Mouse (Mus musculus) layer of hippocampus, postnatal 25 days (tissue): Measurements from ENCODE around the gene Krtap12-1. TPM values are rescaled to one million over a fixed set of nuclear protein-coding genes. Genes with fewer than 3 reads are reported as not detected.
"Not testable (repeated sequence)": the region's sequence is repeated elsewhere in the genome, so short reads cannot be mapped to it uniquely, and the experiment has no call there.

Experiments
- DNase-seq, 2 experiments: peaks; one replicate each; pipeline ENCODE4 v3.0.0; 2022; ENCODE audit warnings: mixed read lengths in 2 of 2, low spot score in 1 of 2; ENCODE audit errors: extremely low spot score in 1 of 2
- total RNA-seq, 2 experiments: library from RNA; stranded (reverse); gene quantifications; 2 replicates each; pipeline ENCODE4 v1.2.3; 2021

Gene Krtap12-1
- not detected for total RNA-seq

GRCm38 (mm10) chr10:77720299-77720698 lies at the start of gene Krtap12-1:
Krtap12-1 (plus strand) TSS chr10:77720599.
- not testable (repeated sequence) for DNase-seq

- DNase-seq: no peak
These were observed 49.7 kb upstream of the Krtap12-1 start for GRCm38 (mm10) chr10:77670710-77671109.

- no peak for DNase-seq
These were observed 48.9 kb upstream of the Krtap12-1 start for GRCm38 (mm10) chr10:77671519-77671918.

GRCm38 (mm10) chr10:77673765-77674164 lies 46.6 kb upstream of the Krtap12-1 start:
- no peak for DNase-seq

GRCm38 (mm10) chr10:77677562-77677961 lies 42.8 kb upstream of the Krtap12-1 start:
- DNase-seq: no peak

GRCm38 (mm10) chr10:77682994-77683393 lies 37.4 kb upstream of the Krtap12-1 start:
- DNase-seq: no peak

- no peak for DNase-seq
These were observed 36.2 kb upstream of the Krtap12-1 start for GRCm38 (mm10) chr10:77684181-77684580.

GRCm38 (mm10) chr10:77685895-77686664 lies 34.3 kb upstream of the Krtap12-1 start, which contains the start of gene Tspear:
Tspear (plus strand) TSS chr10:77686569.
- no peak for DNase-seq

- no peak for DNase-seq
These were observed 33.4 kb upstream of the Krtap12-1 start for GRCm38 (mm10) chr10:77687021-77687420.

- DNase-seq: not testable (repeated sequence)
These were observed 30.0 kb upstream of the Krtap12-1 start, which contains the start of gene Gm19402 for GRCm38 (mm10) chr10:77690356-77690807. Gm19402 (minus strand) TSS chr10:77690757.

GRCm38 (mm10) chr10:77697133-77697532 lies 23.3 kb upstream of the Krtap12-1 start, which contains the start of gene Gm9508:
Gm9508 (minus strand) TSS chr10:77697233.
- no peak for DNase-seq

GRCm38 (mm10) chr10:77706326-77706725 lies 14.1 kb upstream of the Krtap12-1 start, which contains the start of gene Gm10272:
Gm10272 (plus strand) TSS chr10:77706626.
- no peak for DNase-seq

- peak in 1 of 2 experiments; percentile 29 for DNase-seq
These were observed 10.6 kb upstream of the Krtap12-1 start for GRCm38 (mm10) chr10:77709831-77710230.

GRCm38 (mm10) chr10:77711157-77711556 lies 9.2 kb upstream of the Krtap12-1 start, which contains the start of gene Gm10024:
Gm10024 (plus strand) TSS chr10:77711457.
- DNase-seq: not testable (repeated sequence)

GRCm38 (mm10) chr10:77713734-77714133 lies 6.7 kb upstream of the Krtap12-1 start:
- DNase-seq: no peak

GRCm38 (mm10) chr10:77715507-77715906 lies 4.9 kb upstream of the Krtap12-1 start, which contains the start of gene Gm10142:
Gm10142 (plus strand) TSS chr10:77715807.
- DNase-seq: no peak

- no peak for DNase-seq
These were observed 4.5 kb downstream of the Krtap12-1 start for GRCm38 (mm10) chr10:77724855-77725254.

- DNase-seq: no peak
These were observed 5.8 kb downstream of the Krtap12-1 start, which contains the start of gene Gm10100 for GRCm38 (mm10) chr10:77726186-77726585. Gm10100 (plus strand) TSS chr10:77726486.

GRCm38 (mm10) chr10:77728280-77728679 lies 7.9 kb downstream of the Krtap12-1 start:
- peak in 1 of 2 experiments; percentile 20 for DNase-seq

GRCm38 (mm10) chr10:77729241-77729640 lies 8.8 kb downstream of the Krtap12-1 start:
- DNase-seq: no peak

GRCm38 (mm10) chr10:77735928-77736327 lies 15.5 kb downstream of the Krtap12-1 start:
- DNase-seq: no peak
